Mouse (Mus musculus): ENCODE results near the gene Ssr2.
"Not testable (repeated sequence)": the region's sequence is repeated elsewhere in the genome, so short reads cannot be mapped to it uniquely, and the experiment has no call there.

The Ssr2 gene

GRCm38 (mm10) chr3:88605666-88606065 is 30.0 kb downstream of the Ssr2 start, which contains the start of gene Arhgef2:
Gene Arhgef2 (plus strand): TSS chr3:88605966.
- DNase-seq, result not testable (repeated sequence)

- peak; percentile 92 for DNase-seq
These were observed 31.5 kb downstream of the Ssr2 start for GRCm38 (mm10) chr3:88607065-88607757.

GRCm38 (mm10) chr3:88607758-88608138 is 32.1 kb downstream of the Ssr2 start:
- no peak for DNase-seq

- no peak for DNase-seq
These were observed 33.4 kb downstream of the Ssr2 start for GRCm38 (mm10) chr3:88609066-88609465.

GRCm38 (mm10) chr3:88614418-88614817 is 38.7 kb downstream of the Ssr2 start:
- DNase-seq, result no peak

GRCm38 (mm10) chr3:88615117-88615516 is 39.4 kb downstream of the Ssr2 start:
- no peak for DNase-seq

GRCm38 (mm10) chr3:88615902-88616391 is 40.3 kb downstream of the Ssr2 start:
- DNase-seq, result no peak

- no peak for DNase-seq
These were observed 41.4 kb downstream of the Ssr2 start for GRCm38 (mm10) chr3:88616951-88617500.

- no peak for DNase-seq
These were observed 42.6 kb downstream of the Ssr2 start for GRCm38 (mm10) chr3:88618074-88618871.

- no peak for DNase-seq
These were observed 43.7 kb downstream of the Ssr2 start for GRCm38 (mm10) chr3:88619113-88620097.

GRCm38 (mm10) chr3:88620146-88620991 is 44.7 kb downstream of the Ssr2 start:
- DNase-seq, result no peak

GRCm38 (mm10) chr3:88620992-88621536 is 45.4 kb downstream of the Ssr2 start:
- peak; percentile 83 for DNase-seq

- peak; percentile 62 for DNase-seq
These were observed 45.9 kb downstream of the Ssr2 start for GRCm38 (mm10) chr3:88621537-88622112.

- peak; percentile 65 for DNase-seq
These were observed 46.7 kb downstream of the Ssr2 start for GRCm38 (mm10) chr3:88622113-88622940.

GRCm38 (mm10) chr3:88622941-88623345 is 47.3 kb downstream of the Ssr2 start:
- peak; percentile 60 for DNase-seq

- peak; percentile 47 for DNase-seq
These were observed 47.9 kb downstream of the Ssr2 start for GRCm38 (mm10) chr3:88623346-88624135.

GRCm38 (mm10) chr3:88624324-88624723 is 48.6 kb downstream of the Ssr2 start:
- no peak for DNase-seq

GRCm38 (mm10) chr3:88624951-88625350 is 49.3 kb downstream of the Ssr2 start:
- no peak for DNase-seq

GRCm38 (mm10) chr3:88625531-88625930 is 49.9 kb downstream of the Ssr2 start:
- no peak for DNase-seq
